Mouse (Mus musculus) midbrain, embryonic 11.5 days (tissue): ENCODE results near the gene Tmem132c. TPM values are rescaled to one million over a fixed set of nuclear protein-coding genes. Genes with fewer than 3 reads are reported as not detected.
A peak's percentile ranks its signal among the peaks of the same experiment; 100 is the strongest.

Source experiments
- ATAC-seq: fragments of 200-750 bp; cut with Nextera tagmentation; 2 replicates; pipeline ENCODE4 v1.8.0; 2017; ENCODE audit warnings: moderate TSS enrichment, moderate library complexity; ENCODE audit not compliant: low FRiP score
- DNase-seq: peaks from one replicate; pipeline ENCODE4 v3.0.0; 2015; ENCODE audit warnings: low spot score; ENCODE audit errors: missing footprints
- H3K27ac ChIP-seq: fragments of 300-500 bp; sonication (generic); 2 replicates; pipeline ENCODE4 v1.5.1; 2014; ENCODE audit warnings: low read depth, low read length
- H3K27me3 ChIP-seq: fragments of 300-500 bp; sonication (generic); 2 replicates; pipeline ENCODE4 v1.6.1; 2014; ENCODE audit warnings: mild to moderate bottlenecking, low read length, moderate library complexity, mixed read lengths; ENCODE audit not compliant: control insufficient read depth, insufficient read depth
- H3K36me3 ChIP-seq: fragments of 300-500 bp; sonication (generic); 2 replicates; pipeline ENCODE4 v1.6.1; 2014; ENCODE audit warnings: mild to moderate bottlenecking, low read length, moderate library complexity, mixed read lengths; ENCODE audit not compliant: control insufficient read depth, insufficient read depth
- H3K4me1 ChIP-seq: fragments of 300-500 bp; sonication (generic); 2 replicates; pipeline ENCODE4 v1.6.1; 2014; ENCODE audit warnings: low read length; ENCODE audit not compliant: control insufficient read depth, insufficient read depth
- H3K4me2 ChIP-seq: fragments of 300-500 bp; sonication (generic); 2 replicates; pipeline ENCODE4 v1.6.1; 2014; ENCODE audit warnings: mild to moderate bottlenecking, moderate library complexity
- H3K4me3 ChIP-seq: fragments of 300-500 bp; sonication (generic); 2 replicates; pipeline ENCODE4 v1.5.1; 2014; ENCODE audit warnings: low read depth, low read length
- H3K9ac ChIP-seq: fragments of 300-500 bp; sonication (generic); 2 replicates; pipeline ENCODE4 v1.6.1; 2014; ENCODE audit warnings: low read length
- H3K9me3 ChIP-seq: fragments of 300-500 bp; sonication (generic); 2 replicates; pipeline ENCODE4 v1.6.1; 2016; ENCODE audit warnings: low read length; ENCODE audit not compliant: control insufficient read depth
- WGBS: fragments of 180-500 bp; shearing (Covaris S2); extraction: QIAGEN DNeasy Blood & Tissue Kit; methylation state at CpG from one replicate; pipeline ENCODE4 v1.1.7; 2014; 5-methylcytosine and 5-hydroxymethylcytosine counted together
- polyA plus RNA-seq: library from polyadenylated mRNA; unstranded; fragments of >200 nt; fragmentation: Nextera tagmentation; extraction: Ambion mirVana; gene quantifications from 2 replicates; pipeline ENCODE4 v1.2.1, GENCODE M21; 2014

Gene Tmem132c
- polyA plus RNA-seq, 1 experiment from 2014 or later: 16.3 TPM

DNA sequence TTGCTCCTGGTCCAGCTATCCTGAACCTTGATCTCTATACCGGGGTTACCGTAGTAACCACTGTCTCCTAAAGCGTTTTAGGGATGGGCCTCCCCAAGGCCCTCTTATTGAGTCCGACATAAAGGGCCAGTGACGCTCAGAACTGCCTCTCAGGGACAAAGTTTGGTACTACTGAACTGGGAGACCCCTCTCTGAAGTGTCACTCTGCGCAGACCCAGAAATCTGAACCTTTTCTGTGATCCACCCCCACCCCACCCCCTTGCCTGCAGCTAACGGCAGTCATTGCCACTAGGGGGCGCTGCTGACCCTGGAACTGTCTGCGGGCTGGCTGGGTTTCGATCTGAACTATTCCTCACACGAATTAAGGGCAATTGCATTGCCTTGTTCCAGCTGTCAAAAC lies 6.4 kb upstream of the Tmem132c start:
- H3K27me3 ChIP-seq: peaks cover 6% of the 10 kb centered on the region
- no peak overlapping the region; the same call in 1 of the 2 replicates for H3K27ac ChIP-seq
- peaks cover 8% of the 10 kb centered on the region; the same call in 1 of the 2 replicates for H3K4me1 ChIP-seq
- peak; percentile 99 for DNase-seq
- H3K4me3 ChIP-seq: no peak overlapping the region
- H3K36me3 ChIP-seq: no peaks in the 10 kb centered on the region
- 2% methylated on average over 11 of the region's 11 CpGs for WGBS
- no peak overlapping the region; the same call in 1 of the 2 replicates for H3K9ac ChIP-seq
- peak; percentile 84 for ATAC-seq
- H3K9me3 ChIP-seq: no peaks in the 10 kb centered on the region; the same call in none of the 2 replicates
- peak overlapping the region; percentile 35 for H3K4me2 ChIP-seq

DNA sequence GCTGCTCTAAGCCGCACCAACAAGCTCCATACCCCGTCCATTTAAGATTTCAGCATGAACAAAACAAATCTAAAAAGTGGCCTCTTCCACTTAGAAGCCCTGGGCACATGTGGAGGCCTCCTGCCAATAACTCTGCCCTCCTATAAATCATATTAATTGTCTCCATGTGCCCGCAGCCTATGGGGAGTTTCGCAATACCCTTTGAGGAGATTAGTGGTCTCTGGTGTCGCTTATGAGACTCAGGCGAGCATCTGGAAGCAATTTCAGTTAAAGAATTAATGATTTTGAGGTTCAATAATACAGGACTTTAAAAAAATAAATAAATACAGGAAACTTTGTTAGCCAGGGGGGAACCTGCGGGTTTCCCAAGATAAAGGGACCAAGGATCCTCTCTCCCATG lies 1.9 kb upstream of the Tmem132c start:
- ATAC-seq: no peak
- H3K9me3 ChIP-seq: no peaks in the 10 kb centered on the region; the same call in none of the 2 replicates
- H3K4me1 ChIP-seq: peaks cover 17% of the 10 kb centered on the region
- H3K36me3 ChIP-seq: no peaks in the 10 kb centered on the region
- H3K4me3 ChIP-seq: no peak overlapping the region
- H3K27ac ChIP-seq: no peak overlapping the region
- H3K9ac ChIP-seq: no peak overlapping the region
- 49% methylated on average over 7 of the region's 7 CpGs for WGBS
- H3K4me2 ChIP-seq: no peak overlapping the region
- peaks cover 8% of the 10 kb centered on the region for H3K27me3 ChIP-seq
- DNase-seq: peak; percentile 89

DNA sequence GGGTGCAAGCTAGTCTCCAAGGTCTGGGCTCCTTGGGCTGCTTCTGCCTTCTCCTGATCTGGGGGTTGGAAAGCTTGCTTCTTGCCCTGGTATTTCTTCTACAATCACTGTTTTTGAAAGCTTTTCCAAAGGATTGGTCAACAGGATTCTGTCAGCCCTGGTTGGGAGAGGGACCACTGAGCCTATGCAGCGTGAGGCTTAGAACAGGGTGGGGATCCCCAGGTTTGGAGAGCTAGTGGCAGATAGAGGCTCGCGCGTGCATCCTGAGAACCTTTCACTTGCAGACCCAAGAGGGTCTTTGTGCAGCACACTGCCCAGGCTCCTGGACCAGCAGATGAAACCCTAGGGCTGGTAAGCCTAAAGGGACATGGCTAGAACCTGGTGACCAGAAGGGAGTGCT lies 962 bp upstream of the Tmem132c start:
- peak overlapping the region; percentile 70 for H3K4me3 ChIP-seq
- no peak overlapping the region for H3K27ac ChIP-seq
- 9% methylated on average over 4 of the region's 4 CpGs for WGBS
- H3K4me2 ChIP-seq: peak overlapping the region; percentile 91
- H3K27me3 ChIP-seq: peaks cover 8% of the 10 kb centered on the region
- DNase-seq (no peak), ATAC-seq (no peak)
- H3K4me1 ChIP-seq: peaks cover 12% of the 10 kb centered on the region
- no peaks in the 10 kb centered on the region; the same call in none of the 2 replicates for H3K9me3 ChIP-seq
- peak overlapping the region; percentile 68; the same call in 1 of the 2 replicates for H3K9ac ChIP-seq
- no peaks in the 10 kb centered on the region for H3K36me3 ChIP-seq

DNA sequence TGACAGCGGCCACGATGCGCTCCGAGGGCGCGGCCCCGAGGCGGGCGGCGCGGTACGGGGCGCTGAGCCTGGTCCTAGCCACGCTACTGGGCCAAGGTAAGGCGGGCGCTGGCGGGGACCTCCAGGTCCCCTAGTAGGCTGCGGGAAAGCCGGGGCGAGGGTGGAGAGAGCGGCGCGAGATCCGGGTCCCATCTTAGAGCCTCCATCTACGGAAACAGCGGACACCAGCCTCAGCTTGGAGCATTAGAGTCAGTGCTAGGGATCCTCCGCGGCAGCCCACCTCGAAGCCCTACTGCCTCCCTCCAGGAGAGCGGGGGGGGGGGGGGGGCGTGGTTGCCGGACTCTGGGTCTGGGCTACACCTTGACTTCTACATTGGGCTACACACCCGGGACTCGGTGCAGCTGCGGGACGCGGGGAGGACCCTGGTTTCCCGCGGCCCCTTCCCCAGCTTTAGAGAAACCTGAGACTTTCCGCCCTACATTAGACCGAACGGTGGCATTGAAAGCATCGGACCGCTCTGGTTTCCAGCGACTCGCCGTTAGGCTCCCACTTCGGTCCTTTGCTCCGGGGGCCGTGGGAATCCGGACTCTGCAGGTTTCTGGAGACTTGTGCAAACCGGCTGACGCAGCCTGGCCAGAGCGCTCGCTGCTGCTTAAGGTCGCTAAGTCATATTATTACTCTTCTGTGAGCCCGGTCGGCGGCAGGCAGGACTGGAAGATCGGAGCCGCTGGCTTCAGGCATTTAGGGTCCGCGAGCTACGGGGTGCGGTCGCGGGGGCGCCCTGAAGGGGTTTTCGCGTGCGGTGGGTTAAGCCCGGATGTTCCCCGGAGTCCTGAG lies 536 bp downstream of the Tmem132c start:
- peaks cover 2% of the 10 kb centered on the region; the same call in 1 of the 2 replicates for H3K27me3 ChIP-seq
- peak; percentile 97 for DNase-seq
- WGBS: under 1% methylated on average over 69 of the region's 73 CpGs

DNA sequence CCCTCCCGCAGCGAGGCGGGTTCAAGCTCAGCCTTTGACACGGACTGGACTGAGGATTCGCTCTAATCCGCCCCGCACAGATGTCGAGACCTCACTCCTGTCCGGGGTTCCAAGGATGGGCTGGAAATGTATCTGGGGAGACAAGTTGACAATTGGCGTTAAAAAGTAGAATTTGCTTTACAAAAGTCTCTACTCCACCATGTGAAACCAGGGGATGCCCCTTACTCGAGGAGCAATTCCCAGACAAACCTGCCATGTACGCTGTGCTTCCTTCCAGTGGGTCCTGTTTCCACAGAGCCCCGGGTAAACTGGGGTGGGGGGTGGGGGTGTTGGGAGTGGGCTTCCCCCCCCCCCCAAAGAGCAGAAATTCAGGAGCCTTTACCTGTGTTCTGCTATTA lies 1.2 kb downstream of the Tmem132c start:
- Histone ChIP-seq H3K27ac (no peak overlapping the region), H3K9me3 (no peaks in the 10 kb centered on the region; the same call in none of the 2 replicates), H3K4me1 (peaks cover 12% of the 10 kb centered on the region; the same call in 1 of the 2 replicates), H3K4me3 (peak overlapping the region; percentile 70), H3K36me3 (no peaks in the 10 kb centered on the region), H3K27me3 (peaks cover 2% of the 10 kb centered on the region; the same call in 1 of the 2 replicates), H3K4me2 (peak overlapping the region; percentile 91), H3K9ac (peak overlapping the region; percentile 68)
- DNase-seq: peak; percentile 94
- WGBS: under 1% methylated on average over 13 of the region's 13 CpGs
- ATAC-seq: no peak

More for the DNA sequence above, 536 bp downstream of the Tmem132c start:
- peak overlapping the region; percentile 91 for H3K4me2 ChIP-seq
- H3K4me1 ChIP-seq: peaks cover 12% of the 10 kb centered on the region; the same call in 1 of the 2 replicates
- H3K9ac ChIP-seq: peak overlapping the region; percentile 68
- peak; percentile 82 for ATAC-seq
- no peaks in the 10 kb centered on the region; the same call in none of the 2 replicates for H3K9me3 ChIP-seq
- H3K27ac ChIP-seq: no peak overlapping the region
- H3K4me3 ChIP-seq: peak overlapping the region; percentile 70
- no peaks in the 10 kb centered on the region for H3K36me3 ChIP-seq

DNA sequence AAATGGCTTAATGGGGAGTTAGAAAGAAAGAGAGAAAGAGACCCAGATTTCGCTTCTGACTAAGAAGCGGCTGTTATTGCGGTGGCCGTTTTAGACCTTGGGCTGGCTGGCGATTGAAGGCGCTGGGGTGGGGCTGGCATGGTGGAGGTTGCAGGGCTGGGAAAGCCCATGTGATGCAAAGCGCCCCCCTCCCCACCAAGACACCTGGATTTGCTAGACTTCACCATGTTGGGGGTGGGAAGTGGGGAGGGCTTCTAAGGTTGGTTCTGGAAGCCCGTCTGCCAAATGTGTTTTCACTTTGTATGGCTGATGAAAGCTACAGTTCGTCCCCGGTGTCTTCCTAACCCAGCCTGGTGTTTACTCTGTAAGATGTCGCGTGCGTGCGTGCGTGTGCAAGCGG lies 1.6 kb downstream of the Tmem132c start:
- H3K4me1 ChIP-seq: peaks cover 12% of the 10 kb centered on the region; the same call in 1 of the 2 replicates
- H3K27ac ChIP-seq: no peak overlapping the region
- peaks cover 2% of the 10 kb centered on the region; the same call in 1 of the 2 replicates for H3K27me3 ChIP-seq
- peak overlapping the region; percentile 91 for H3K4me2 ChIP-seq
- DNase-seq (peak; percentile 94), ATAC-seq (no peak)
- peak overlapping the region; percentile 70 for H3K4me3 ChIP-seq
- H3K9me3 ChIP-seq: no peaks in the 10 kb centered on the region; the same call in none of the 2 replicates
- peak overlapping the region; percentile 68 for H3K9ac ChIP-seq
- under 1% methylated on average over 16 of the region's 16 CpGs for WGBS
- H3K36me3 ChIP-seq: no peaks in the 10 kb centered on the region

DNA sequence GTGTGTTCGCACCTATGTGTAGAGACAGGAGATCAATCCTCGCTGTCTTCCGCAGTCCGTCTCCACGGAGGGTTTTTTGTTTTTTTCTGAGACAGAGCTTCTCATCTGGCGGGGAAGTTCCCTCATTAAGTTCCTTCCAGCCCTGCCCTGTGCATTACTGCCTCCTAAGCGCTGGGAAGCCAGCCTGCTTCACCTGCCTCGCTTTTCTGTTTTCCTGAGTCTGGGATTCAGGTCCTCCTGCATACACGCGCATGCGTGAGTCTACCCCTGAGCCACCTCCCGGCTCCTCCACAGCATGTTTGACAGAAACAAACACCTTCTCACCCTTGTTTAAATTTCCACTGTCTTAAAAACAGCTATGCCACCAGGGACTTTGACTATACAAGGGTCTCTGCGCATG lies 2.0 kb downstream of the Tmem132c start:
- WGBS: 11% methylated on average over 13 of the region's 13 CpGs
- H3K27me3 ChIP-seq: peaks cover 2% of the 10 kb centered on the region; the same call in 1 of the 2 replicates
- no peak overlapping the region for H3K27ac ChIP-seq
- DNase-seq (no peak), ATAC-seq (no peak)
- peak overlapping the region; percentile 91 for H3K4me2 ChIP-seq
- H3K36me3 ChIP-seq: no peaks in the 10 kb centered on the region
- H3K4me1 ChIP-seq: peaks cover 12% of the 10 kb centered on the region; the same call in 1 of the 2 replicates
- H3K9me3 ChIP-seq: no peaks in the 10 kb centered on the region; the same call in none of the 2 replicates
- H3K9ac ChIP-seq: peak overlapping the region; percentile 68
- H3K4me3 ChIP-seq: peak overlapping the region; percentile 70

DNA sequence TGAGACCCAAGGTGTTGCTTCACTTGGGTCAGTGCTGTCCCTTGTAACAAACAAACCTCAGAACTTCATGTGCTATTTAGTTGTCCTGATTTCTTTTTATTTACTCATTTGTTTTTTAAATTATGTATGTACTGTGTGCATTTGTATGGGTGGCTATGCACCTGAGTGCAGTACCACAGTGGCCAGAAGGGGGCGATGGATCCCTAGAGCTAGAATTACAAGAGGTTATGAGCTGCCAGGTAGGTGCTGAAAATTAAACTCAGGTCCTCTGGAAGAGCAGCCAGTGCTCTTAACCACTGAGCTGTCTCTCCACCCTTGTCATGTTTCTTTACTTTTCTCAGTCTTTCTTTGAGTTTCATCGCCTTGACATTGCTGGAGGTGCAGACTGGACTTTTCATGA lies 11.7 kb downstream of the Tmem132c start:
- no peaks in the 10 kb centered on the region; the same call in 1 of the 2 replicates for H3K36me3 ChIP-seq
- 59% methylated on average over 2 of the region's 2 CpGs for WGBS

More for the DNA sequence above, 11.7 kb downstream of the Tmem132c start:
- DNase-seq: no peak
- H3K9ac ChIP-seq: no peak overlapping the region
- no peak overlapping the region for H3K27ac ChIP-seq
- H3K4me3 ChIP-seq: no peak overlapping the region
- H3K4me2 ChIP-seq: no peak overlapping the region
- H3K27me3 ChIP-seq: no peaks in the 10 kb centered on the region
- H3K4me1 ChIP-seq: no peaks in the 10 kb centered on the region
- peaks cover 6% of the 10 kb centered on the region for H3K9me3 ChIP-seq
- ATAC-seq: no peak
